Mouse (Mus musculus): Measurements from ENCODE around the gene Pcgf6. TPM values are rescaled to one million over a fixed set of nuclear protein-coding genes. Genes with fewer than 3 reads are reported as not detected.

Gene Pcgf6
- polyA plus RNA-seq, 1 experiment from 2014 or later, result 33.4 TPM

- Histone ChIP-seq H3K27me3 (no peaks in the 10 kb centered on the region), H3K9ac (peak overlapping the region; percentile 93), H3K4me3 (peak overlapping the region; percentile 90), H3K9me3 (no peaks in the 10 kb centered on the region), H3K4me1 (replicated peaks) (peaks cover 18% of the 10 kb centered on the region), H3K27ac (replicated peaks) (peak overlapping the region; percentile 97), H3K4me2 (peak overlapping the region; percentile 74), H3K36me3 (peaks cover 21% of the 10 kb centered on the region)
- 6% methylated on average over 7 of the region's 7 CpGs for WGBS
- ATAC-seq (ENCODE audit: low FRiP score, low read depth), result 0 out of 2 replicates have a peak, but pooled peaks have one; percentile 47
These were observed 866 bp downstream of the Pcgf6 start for GRCm38 (mm10) chr19:47049840-47050239.

- peaks cover 18% of the 10 kb centered on the region for H3K4me1 ChIP-seq (replicated peaks)
- WGBS, result 60% methylated on average over 4 of the region's 4 CpGs
- H3K9ac ChIP-seq, result 0 out of 2 replicates have a peak overlapping the region, but pooled peaks have one; percentile 93
- no peak for ATAC-seq (ENCODE audit: low FRiP score, low read depth)
- H3K27me3 ChIP-seq, result no peaks in the 10 kb centered on the region
- peak overlapping the region; percentile 90; the same call in 1 of the 2 replicates for H3K4me3 ChIP-seq
- peak overlapping the region; percentile 74 for H3K4me2 ChIP-seq
- H3K27ac ChIP-seq (replicated peaks), result no peak overlapping the region
- peaks cover 21% of the 10 kb centered on the region for H3K36me3 ChIP-seq
- H3K9me3 ChIP-seq, result no peaks in the 10 kb centered on the region
These were observed 1.6 kb downstream of the Pcgf6 start for GRCm38 (mm10) chr19:47049061-47049460.

- H3K36me3 ChIP-seq, result peaks cover 24% of the 10 kb centered on the region
- no peak overlapping the region for H3K27ac ChIP-seq (replicated peaks)
- H3K4me1 ChIP-seq (replicated peaks), result peaks cover 18% of the 10 kb centered on the region
- H3K4me2 ChIP-seq, result no peak overlapping the region
- no peak overlapping the region for H3K4me3 ChIP-seq
- H3K27me3 ChIP-seq, result no peaks in the 10 kb centered on the region
- no peak overlapping the region for H3K9ac ChIP-seq
- WGBS, result 91% methylated on average over 13 of the region's 13 CpGs
- no peaks in the 10 kb centered on the region for H3K9me3 ChIP-seq
- ATAC-seq (ENCODE audit: low FRiP score, low read depth), result no peak
These were observed 3.4 kb downstream of the Pcgf6 start for GRCm38 (mm10) chr19:47047236-47047833.

GRCm38 (mm10) chr19:47046343-47046742, 4.4 kb downstream of the Pcgf6 start:
- 96% methylated on average over 1 of the region's 1 CpGs for WGBS
- Histone ChIP-seq H3K36me3 (peaks cover 28% of the 10 kb centered on the region), H3K9ac (no peak overlapping the region), H3K4me1 (replicated peaks) (peaks cover 18% of the 10 kb centered on the region), H3K4me2 (no peak overlapping the region), H3K9me3 (no peaks in the 10 kb centered on the region), H3K27me3 (no peaks in the 10 kb centered on the region), H3K27ac (replicated peaks) (no peak overlapping the region), H3K4me3 (no peak overlapping the region)
- no peak for ATAC-seq (ENCODE audit: low FRiP score, low read depth)

- no peak for ATAC-seq (ENCODE audit: low FRiP score, low read depth)
- peaks cover 45% of the 10 kb centered on the region for H3K36me3 ChIP-seq
- 91% methylated on average over 3 of the region's 3 CpGs for WGBS
- no peaks in the 10 kb centered on the region for H3K9me3 ChIP-seq
- H3K4me3 ChIP-seq, result no peak overlapping the region
- H3K27ac ChIP-seq (replicated peaks), result no peak overlapping the region
- no peaks in the 10 kb centered on the region for H3K27me3 ChIP-seq
- no peaks in the 10 kb centered on the region for H3K4me1 ChIP-seq (replicated peaks)
- H3K4me2 ChIP-seq, result no peak overlapping the region
- no peak overlapping the region for H3K9ac ChIP-seq
These were observed 7.1 kb downstream of the Pcgf6 start for GRCm38 (mm10) chr19:47043608-47044007.

- H3K9me3 ChIP-seq, result no peaks in the 10 kb centered on the region
- H3K4me2 ChIP-seq, result no peak overlapping the region
- peaks cover 48% of the 10 kb centered on the region for H3K36me3 ChIP-seq
- H3K27me3 ChIP-seq, result no peaks in the 10 kb centered on the region
- no peak overlapping the region for H3K27ac ChIP-seq (replicated peaks)
- WGBS, result 96% methylated on average over 3 of the region's 3 CpGs
- ATAC-seq (ENCODE audit: low FRiP score, low read depth), result no peak
- H3K4me1 ChIP-seq (replicated peaks), result no peaks in the 10 kb centered on the region
- H3K4me3 ChIP-seq, result no peak overlapping the region
- H3K9ac ChIP-seq, result no peak overlapping the region
These were observed 9.8 kb downstream of the Pcgf6 start for GRCm38 (mm10) chr19:47040720-47041473.

GRCm38 (mm10) chr19:47036596-47036995, 14.1 kb downstream of the Pcgf6 start:
- no peaks in the 10 kb centered on the region for H3K27me3 ChIP-seq

GRCm38 (mm10) chr19:47034916-47035315, 15.8 kb downstream of the Pcgf6 start:
- Histone ChIP-seq H3K36me3 (peaks cover 56% of the 10 kb centered on the region), H3K4me2 (no peak overlapping the region), H3K4me3 (no peak overlapping the region), H3K4me1 (replicated peaks) (no peaks in the 10 kb centered on the region), H3K9ac (no peak overlapping the region), H3K9me3 (no peaks in the 10 kb centered on the region), H3K27ac (replicated peaks) (no peak overlapping the region), H3K27me3 (no peaks in the 10 kb centered on the region)
- ATAC-seq (ENCODE audit: low FRiP score, low read depth), result no peak
- WGBS, result 95% methylated on average over 4 of the region's 4 CpGs

More at GRCm38 (mm10) chr19:47036596-47036995, 14.1 kb downstream of the Pcgf6 start:
- no peaks in the 10 kb centered on the region for H3K9me3 ChIP-seq
- WGBS, result 84% methylated on average over 3 of the region's 3 CpGs
- no peaks in the 10 kb centered on the region for H3K4me1 ChIP-seq (replicated peaks)
- H3K4me3 ChIP-seq, result no peak overlapping the region
- peaks cover 60% of the 10 kb centered on the region for H3K36me3 ChIP-seq
- H3K27ac ChIP-seq (replicated peaks), result no peak overlapping the region
- no peak overlapping the region for H3K9ac ChIP-seq
- no peak overlapping the region for H3K4me2 ChIP-seq
- ATAC-seq (ENCODE audit: low FRiP score, low read depth), result no peak

- Histone ChIP-seq H3K4me1 (replicated peaks) (no peaks in the 10 kb centered on the region), H3K36me3 (peaks cover 31% of the 10 kb centered on the region), H3K9ac (no peak overlapping the region), H3K9me3 (no peaks in the 10 kb centered on the region), H3K4me3 (no peak overlapping the region), H3K4me2 (no peak overlapping the region), H3K27me3 (no peaks in the 10 kb centered on the region), H3K27ac (replicated peaks) (no peak overlapping the region)
- 92% methylated on average over 6 of the region's 6 CpGs for WGBS
- ATAC-seq (ENCODE audit: low FRiP score, low read depth), result no peak
These were observed 18.9 kb downstream of the Pcgf6 start for GRCm38 (mm10) chr19:47031770-47032169.

- Histone ChIP-seq H3K27ac (replicated peaks) (peak overlapping the region; percentile 71), H3K4me3 (no peak overlapping the region), H3K9me3 (no peaks in the 10 kb centered on the region), H3K27me3 (no peaks in the 10 kb centered on the region), H3K4me1 (replicated peaks) (no peaks in the 10 kb centered on the region), H3K9ac (no peak overlapping the region), H3K4me2 (no peak overlapping the region), H3K36me3 (peaks cover 39% of the 10 kb centered on the region)
- 46% methylated on average over 9 of the region's 9 CpGs for WGBS
- no peak for ATAC-seq (ENCODE audit: low FRiP score, low read depth)
These were observed 20.9 kb downstream of the Pcgf6 start for GRCm38 (mm10) chr19:47029796-47030195.

- H3K9me3 ChIP-seq, result no peaks in the 10 kb centered on the region
- H3K4me1 ChIP-seq (replicated peaks), result no peaks in the 10 kb centered on the region
- H3K9ac ChIP-seq, result no peak overlapping the region
- 80% methylated on average over 4 of the region's 4 CpGs for WGBS
- no peak overlapping the region for H3K27ac ChIP-seq (replicated peaks)
- H3K36me3 ChIP-seq, result peaks cover 55% of the 10 kb centered on the region
- no peaks in the 10 kb centered on the region for H3K27me3 ChIP-seq
- no peak overlapping the region for H3K4me2 ChIP-seq
- no peak overlapping the region for H3K4me3 ChIP-seq
- ATAC-seq (ENCODE audit: low FRiP score, low read depth), result no peak
These were observed 24.2 kb downstream of the Pcgf6 start for GRCm38 (mm10) chr19:47026513-47026912.

- Histone ChIP-seq H3K36me3 (peaks cover 67% of the 10 kb centered on the region), H3K9me3 (no peaks in the 10 kb centered on the region), H3K27me3 (no peaks in the 10 kb centered on the region), H3K27ac (replicated peaks) (no peak overlapping the region), H3K9ac (no peak overlapping the region), H3K4me1 (replicated peaks) (peaks cover 10% of the 10 kb centered on the region), H3K4me3 (no peak overlapping the region), H3K4me2 (no peak overlapping the region)
- no peak for ATAC-seq (ENCODE audit: low FRiP score, low read depth)
- WGBS, result 83% methylated on average over 10 of the region's 10 CpGs
These were observed 25.8 kb downstream of the Pcgf6 start for GRCm38 (mm10) chr19:47024954-47025353.
